Mouse (Mus musculus) intestine, embryonic 15.5 days (tissue): ENCODE data around the gene Gm17677. TPM values are rescaled to one million over a fixed set of nuclear protein-coding genes. Genes with fewer than 3 reads are reported as not detected.

Source experiments
- ATAC-seq: fragments of 200-750 bp; cut with Nextera tagmentation; 2 replicates; pipeline ENCODE4 v1.8.0; 2017; ENCODE audit warnings: moderate TSS enrichment, moderate library complexity
- H3K27ac ChIP-seq: fragments of 300-500 bp; sonication (generic); 2 replicates; pipeline ENCODE4 v1.5.1; 2015; ENCODE audit warnings: mild to moderate bottlenecking, inconsistent platforms
- H3K27me3 ChIP-seq: fragments of 300-500 bp; sonication (generic); replicated peaks from 2 replicates; pipeline ENCODE4 v1.6.1; 2015; ENCODE audit warnings: inconsistent platforms
- H3K36me3 ChIP-seq: fragments of 300-500 bp; sonication (generic); 2 replicates; pipeline ENCODE4 v1.6.1; 2015; ENCODE audit warnings: inconsistent platforms
- H3K4me1 ChIP-seq: fragments of 300-500 bp; sonication (generic); replicated peaks from 2 replicates; pipeline ENCODE4 v1.6.1; 2015; ENCODE audit warnings: inconsistent platforms
- H3K4me2 ChIP-seq: fragments of 300-500 bp; sonication (generic); replicated peaks from 2 replicates; pipeline ENCODE4 v1.6.1; 2015; ENCODE audit warnings: mild to moderate bottlenecking, inconsistent platforms
- H3K4me3 ChIP-seq: fragments of 300-500 bp; sonication (generic); replicated peaks from 2 replicates; pipeline ENCODE4 v1.5.1; 2015; ENCODE audit warnings: inconsistent platforms
- H3K9ac ChIP-seq: fragments of 300-500 bp; sonication (generic); 2 replicates; pipeline ENCODE4 v1.6.1; 2015; ENCODE audit warnings: inconsistent platforms
- H3K9me3 ChIP-seq: fragments of 300-500 bp; sonication (generic); 2 replicates; pipeline ENCODE4 v1.6.1; 2016; ENCODE audit warnings: inconsistent platforms
- WGBS: fragments of 180-500 bp; shearing (Covaris S2); methylation state at CpG from one replicate; pipeline ENCODE4 v1.1.7; 2015; 5-methylcytosine and 5-hydroxymethylcytosine counted together
- polyA plus RNA-seq: library from polyadenylated mRNA; unstranded; fragments of >200 nt; fragmentation: Nextera tagmentation; extraction: Ambion mirVana; gene quantifications from 2 replicates; pipeline ENCODE4 v1.2.1, GENCODE M21; 2015

Gm17677 gene
- polyA plus RNA-seq, result not detected in 2 replicates

DNA sequence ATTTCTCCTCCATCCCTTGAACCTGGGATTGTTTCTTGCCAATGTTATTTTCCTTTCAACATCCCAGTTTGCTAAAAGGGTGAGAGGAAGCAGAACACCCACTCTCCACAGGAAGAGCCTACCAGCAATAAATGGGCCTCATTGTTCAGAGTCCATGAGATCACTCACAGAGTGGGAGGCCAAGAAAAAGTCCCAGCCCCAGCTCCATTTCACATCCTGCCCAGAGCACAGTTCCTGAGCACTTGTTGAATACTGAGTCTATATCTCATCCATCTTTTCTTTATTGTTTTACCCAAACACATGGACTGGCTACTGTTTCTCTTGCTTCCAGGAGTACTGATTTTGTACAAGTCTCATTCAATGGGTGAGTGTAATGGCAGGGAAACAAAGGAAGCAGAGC is at the start of gene Gm17677:
Gm17677 (plus strand) TSS at position 301 of the 400 bp plus-strand sequence.
- H3K9me3 ChIP-seq, result no peaks in the 10 kb centered on the region
- H3K36me3 ChIP-seq, result no peaks in the 10 kb centered on the region
- H3K4me3 ChIP-seq, result no peak within 1 kb of the TSS
- H3K27ac ChIP-seq, result no peak within 1 kb of the TSS
- no peaks in the 10 kb centered on the region for H3K4me1 ChIP-seq
- no peaks in the 10 kb centered on the region for H3K27me3 ChIP-seq
- no peak within 1 kb of the TSS for H3K9ac ChIP-seq
- no peak for ATAC-seq
- H3K4me2 ChIP-seq, result no peak within 1 kb of the TSS

DNA sequence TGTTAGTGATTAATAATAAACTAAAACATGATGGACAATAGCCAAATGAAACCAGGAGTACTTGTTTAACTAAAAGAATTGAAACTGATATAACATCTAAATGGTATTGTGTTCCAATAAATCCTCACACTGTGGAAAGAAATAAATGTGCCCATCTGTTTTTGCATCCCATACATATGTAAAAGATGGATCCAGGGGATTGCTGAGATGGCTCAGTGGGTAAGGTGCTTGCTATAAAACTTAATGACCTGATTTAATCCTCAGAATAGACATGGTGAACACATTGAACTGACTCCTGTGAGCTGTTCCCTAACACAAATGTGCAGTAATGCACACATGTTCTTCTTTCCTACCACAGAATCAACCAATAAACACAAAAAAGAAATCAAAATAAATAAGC is 48.9 kb upstream of the Gm17677 start:
- Histone ChIP-seq H3K4me2 (no peak overlapping the region), H3K9me3 (no peaks in the 10 kb centered on the region), H3K36me3 (no peaks in the 10 kb centered on the region), H3K9ac (no peak overlapping the region), H3K4me1 (no peaks in the 10 kb centered on the region), H3K4me3 (no peak overlapping the region), H3K27ac (no peak overlapping the region), H3K27me3 (no peaks in the 10 kb centered on the region)
- no peak for ATAC-seq

DNA sequence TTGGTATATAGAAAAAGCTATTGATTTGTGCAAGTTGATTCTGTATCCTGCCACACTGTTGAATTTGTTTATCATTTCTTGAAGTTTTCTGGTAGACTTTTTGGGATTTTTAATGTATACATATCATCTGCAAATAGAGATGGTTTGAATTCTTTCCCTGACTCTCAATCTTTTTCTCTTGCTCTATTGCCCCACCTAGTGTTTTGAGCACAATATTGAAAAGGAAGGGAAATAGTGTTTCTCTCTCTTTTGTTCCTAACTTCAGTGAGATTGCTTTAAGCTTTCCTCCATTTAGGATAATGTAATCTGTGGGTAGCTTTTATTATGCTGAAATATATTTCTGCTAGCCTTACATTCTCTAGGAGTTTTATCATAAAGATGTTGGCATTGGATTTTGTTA is 33.6 kb upstream of the Gm17677 start:
- H3K4me2 ChIP-seq, result no peak overlapping the region
- no peak overlapping the region for H3K27ac ChIP-seq
- no peak for ATAC-seq
- H3K36me3 ChIP-seq, result no peaks in the 10 kb centered on the region
- H3K4me3 ChIP-seq, result no peak overlapping the region
- H3K4me1 ChIP-seq, result no peaks in the 10 kb centered on the region
- H3K9me3 ChIP-seq, result no peaks in the 10 kb centered on the region
- no peak overlapping the region for H3K9ac ChIP-seq
- no peaks in the 10 kb centered on the region for H3K27me3 ChIP-seq

DNA sequence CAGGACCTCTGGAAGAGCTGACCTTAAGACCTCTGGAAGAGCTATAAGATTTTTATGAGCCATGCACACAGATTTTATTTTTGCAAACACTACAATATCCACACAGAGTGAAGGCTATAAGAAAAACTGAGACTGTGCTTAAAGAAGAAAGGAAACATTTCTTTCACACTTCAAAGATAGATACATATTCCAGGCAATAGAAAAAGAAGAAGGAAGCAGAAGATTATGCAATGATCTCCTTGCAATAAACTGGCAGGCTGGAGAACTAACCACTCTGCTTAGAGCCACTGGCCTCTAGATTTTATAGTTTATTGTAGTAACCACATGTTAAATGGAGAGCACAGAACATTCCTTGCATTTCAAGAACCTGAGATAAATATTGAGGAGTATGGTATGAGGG is 16.0 kb downstream of the Gm17677 start:
- ATAC-seq, result no peak
- Histone ChIP-seq H3K4me1 (no peaks in the 10 kb centered on the region), H3K4me2 (no peak overlapping the region), H3K27me3 (no peaks in the 10 kb centered on the region), H3K9ac (no peak overlapping the region), H3K9me3 (no peaks in the 10 kb centered on the region), H3K27ac (no peak overlapping the region), H3K36me3 (no peaks in the 10 kb centered on the region), H3K4me3 (no peak overlapping the region)

DNA sequence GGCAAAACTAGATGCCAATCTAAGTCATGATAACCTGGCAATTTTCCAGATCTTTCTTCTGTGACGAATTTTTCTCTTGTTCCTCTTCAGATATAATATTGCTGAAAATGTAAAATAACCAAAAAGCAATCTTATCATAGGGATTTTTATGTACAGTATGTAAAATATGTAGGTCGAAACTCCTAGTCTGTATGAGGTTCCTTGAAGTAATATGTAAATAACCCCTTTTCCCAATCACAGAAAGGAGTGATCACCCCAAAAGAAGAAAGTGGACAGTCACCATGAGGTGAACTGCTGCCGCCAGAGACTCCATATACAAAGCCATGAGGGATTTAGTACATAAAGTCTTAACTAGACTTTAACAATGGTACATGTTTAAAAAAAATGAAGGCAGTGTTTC is 37.2 kb downstream of the Gm17677 start, which contains the start of gene Gm17727:
Gm17727 (minus strand) TSS at position 101 of the 400 bp plus-strand sequence.
- H3K9ac ChIP-seq, result no peak within 1 kb of the TSS
- H3K4me1 ChIP-seq, result no peaks in the 10 kb centered on the region
- H3K9me3 ChIP-seq, result no peaks in the 10 kb centered on the region
- no peak within 1 kb of the TSS for H3K4me3 ChIP-seq
- 59% methylated on average over 3 of the region's 3 CpGs for WGBS
- no peak within 1 kb of the TSS for H3K4me2 ChIP-seq
- no peak for ATAC-seq
- H3K27me3 ChIP-seq, result no peaks in the 10 kb centered on the region
- H3K27ac ChIP-seq, result no peak within 1 kb of the TSS
- no peaks in the 10 kb centered on the region for H3K36me3 ChIP-seq

DNA sequence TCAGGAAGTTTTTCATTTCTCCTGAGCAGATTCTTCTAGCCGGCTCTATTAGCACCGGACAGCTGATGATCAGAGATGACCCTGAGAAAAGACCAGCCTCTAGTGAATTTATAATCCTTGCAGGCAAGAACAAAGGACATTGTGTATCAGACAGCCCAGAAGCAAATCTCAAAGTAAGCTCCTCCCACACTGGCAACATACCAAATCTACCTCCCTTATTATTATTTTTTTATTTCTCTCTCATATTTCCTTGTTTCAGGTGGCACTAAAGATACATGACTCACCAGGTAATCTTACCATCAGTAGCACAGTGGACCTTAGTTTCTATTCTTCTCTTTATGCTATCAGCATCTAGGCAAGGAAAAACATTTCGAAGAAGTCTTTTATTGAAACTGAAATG is 49.2 kb downstream of the Gm17677 start, which contains the start of the genes Gm27235 and D730048I06Rik:
Gm27235 (minus strand) TSS at position 101 of the 400 bp plus-strand sequence.
D730048I06Rik (minus strand) TSS at position 112 of the 400 bp plus-strand sequence.
- Histone ChIP-seq H3K27ac (no peak within 1 kb of the TSS), H3K9ac (no peak within 1 kb of the TSS), H3K27me3 (no peaks in the 10 kb centered on the region), H3K36me3 (no peaks in the 10 kb centered on the region), H3K4me1 (no peaks in the 10 kb centered on the region), H3K4me3 (no peak within 1 kb of the TSS), H3K4me2 (no peak within 1 kb of the TSS), H3K9me3 (no peaks in the 10 kb centered on the region)
- WGBS, result 87% methylated on average over 3 of the region's 3 CpGs
- ATAC-seq, result no peak

Other genes with a start within 250 kb of the Gm17677 start
- not detected in 2 replicates for gene Gm1113, start 222.8 kb upstream of the Gm17677 start, polyA plus RNA-seq
- gene Ddx25, start 182.5 kb upstream of the Gm17677 start, polyA plus RNA-seq, result 1.6 and 1.7 TPM in 2 replicates
- gene Pus3, start 182.5 kb upstream of the Gm17677 start, polyA plus RNA-seq, result 18.3 and 18.9 TPM in 2 replicates
- 0.45 and 0.77 TPM in 2 replicates for gene Pate2, start 170.8 kb upstream of the Gm17677 start, polyA plus RNA-seq
- gene Hyls1, start 170.7 kb upstream of the Gm17677 start, polyA plus RNA-seq, result 11.6 and 14.2 TPM in 2 replicates
- not detected in 2 replicates for gene Pate4, start 129.1 kb upstream of the Gm17677 start, polyA plus RNA-seq
- gene Pate3, start 92.8 kb upstream of the Gm17677 start, polyA plus RNA-seq, result not detected in 2 replicates
- not detected in 2 replicates for gene Pate1, start 53.7 kb upstream of the Gm17677 start, polyA plus RNA-seq
- not detected in 2 replicates for gene Gm17727, start 37.1 kb downstream of the Gm17677 start, polyA plus RNA-seq
- gene Gm27235, start 49.1 kb downstream of the Gm17677 start, polyA plus RNA-seq, result not detected in 2 replicates
- gene D730048I06Rik, start 49.1 kb downstream of the Gm17677 start, polyA plus RNA-seq, result not detected in 2 replicates
- not detected in 2 replicates for gene 9230110F15Rik, start 103.1 kb downstream of the Gm17677 start, polyA plus RNA-seq
- not detected in 2 replicates for gene 9230113P08Rik, start 167.4 kb downstream of the Gm17677 start, polyA plus RNA-seq